In the genomic region with DNA sequence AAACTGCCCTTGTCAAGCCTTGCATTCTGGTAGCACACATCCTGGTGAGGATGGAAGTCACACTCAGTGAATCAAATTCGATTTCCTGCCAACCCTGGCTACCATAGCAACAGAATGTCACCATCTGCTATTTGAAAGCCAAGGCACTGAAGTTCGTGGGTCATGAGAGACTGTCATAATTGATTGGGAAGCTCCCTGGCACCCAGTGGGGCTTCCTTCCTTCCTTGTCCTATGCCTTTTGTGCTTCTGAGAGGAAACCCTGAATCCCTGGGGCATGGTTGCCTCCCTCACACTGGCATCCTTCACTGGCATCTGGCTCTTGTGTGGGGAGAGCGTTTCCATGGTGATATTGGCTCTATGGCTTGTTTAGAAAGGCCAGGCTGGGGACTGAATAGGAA, we compare ENCODE assay signal across 8 mouse cellular contexts. TPM values are rescaled to one million over a fixed set of nuclear protein-coding genes. Genes with fewer than 3 reads are reported as not detected.
DNase-seq lines count a peak whose midpoint lies in the region.

No protein-coding gene starts in this region.

- DNase-seq in Muller cell, postnatal 12 days (ENCODE audit: inconsistent ontology term) = peak; percentile 88
- peak; percentile 69 for DNase-seq in cerebellum, adult 9-11 months
- DNase-seq in frontal cortex, postnatal 36 days (ENCODE audit: low spot score in 2 of 2) = peak; percentile 63 to 68
- peak; percentile 54 to 75 for DNase-seq in left cerebral cortex, postnatal 14 days (ENCODE audit: low spot score in 2 of 2)
- DNase-seq in right cerebral cortex, adult 2 months (ENCODE audit: low spot score in 2 of 2) = peak; percentile 62 to 72
- no peak for DNase-seq in gastrocnemius, postnatal 10 days
- no peak for DNase-seq in adrenal gland, adult 8-10 months
- DNase-seq in ovary, postnatal 10 days (ENCODE audit: low spot score) = no peak

- intact Hi-C loops in left cerebral cortex, postnatal 14 days (cut with DNase I) = loop anchor here (5.0 to 10.0 kb wide), 2 partner anchors 44 to 91 kb away; a partner anchor contains a TSS

RNA-seq across cellular contexts. Expression of a gene that starts 44.4 kb away (rescaled TPM):
- 1 to 10 TPM in 1 of 2 experiments, under 1 TPM in 1; 0.85 to 1.2 TPM for total RNA-seq in left cerebral cortex, postnatal 14 days (2021)
- not detected for total RNA-seq in gastrocnemius, postnatal 10 days (2021)
- total RNA-seq in adrenal gland, adult 8-10 months (2022) = 1 to 10 TPM in 1 of 4 experiments, under 1 TPM in 2, not detected in 1; 0.61 to 1.2 (median 0.75) TPM

RNA-seq across cellular contexts. Expression of a gene that starts 44.8 kb away (rescaled TPM):
- 100 to 1,000 TPM; 104 TPM for total RNA-seq in left cerebral cortex, postnatal 14 days (2021)
- total RNA-seq in gastrocnemius, postnatal 10 days (2021) = 10 to 100 TPM; 61.3 to 66.0 TPM
- 100 to 1,000 TPM; 109 to 136 (median 122) TPM for total RNA-seq in adrenal gland, adult 8-10 months (2022)

Comparison
In these comparisons a context has a peak if more than half of its experiments do, and no peak if none do; other contexts are left out.
1. DNase-seq: peak in Muller cell, postnatal 12 days (single experiment), cerebellum, adult 9-11 months (single experiment), frontal cortex, postnatal 36 days (2 of 2), left cerebral cortex, postnatal 14 days (2 of 2) and right cerebral cortex, adult 2 months (2 of 2); none in gastrocnemius, postnatal 10 days (single experiment), adrenal gland, adult 8-10 months (single experiment) and ovary, postnatal 10 days (single experiment).